Mouse (Mus musculus) liver, postnatal 0 days (tissue): Measurements from ENCODE around the gene Arhgef11.

ENCODE experiments used
- CTCF ChIP-seq: sonication (generic); IDR thresholded peaks from 2 replicates; pipeline ENCODE4 v1.5.1; 2016; ENCODE audit warnings: antibody characterized with exemption, low read depth
- EP300 ChIP-seq: IDR thresholded peaks from 2 replicates; pipeline ENCODE4 v1.6.1; 2016; ENCODE audit warnings: antibody characterized with exemption, low read depth, mild to moderate bottlenecking

GRCm38 (mm10) chr3:87738906-87739305 lies 121.5 kb downstream of the Arhgef11 start:
- no peak for TF ChIP-seq CTCF
- no peak for TF ChIP-seq EP300
